ENCODE assay signal across 27 mouse cellular contexts in genomic region chr3:139111877-139112276, GRCm38 (mm10).
"Had no signal": no experiment of that assay in that cellular context is flagged by ENCODE, and none has a peak within 500 bp of the region (broad histone marks: within the 10 kb centered on the region; RNA-seq: fewer than 3 reads in every experiment).

No protein-coding gene starts in this region.

- H3K9me3 ChIP-seq: heart, embryonic 10.5 days; heart, embryonic 12.5 days; hindbrain, embryonic 10.5 days; hindbrain, embryonic 12.5 days; intestine, embryonic 15.5 days; limb, embryonic 13.5 days; limb, embryonic 15.5 days; liver, embryonic 12.5 days had no signal

- ATAC-seq: hindbrain, embryonic 16.5 days; inflammation-experienced regulatory T-cells, adult 6 months; intestine, embryonic 15.5 days; intestine, postnatal 0 days; liver, embryonic 12.5 days had no signal

- H3K4me2 ChIP-seq: heart, embryonic 12.5 days; hindbrain, embryonic 12.5 days; hindbrain, embryonic 14.5 days; intestine, embryonic 15.5 days; limb, embryonic 13.5 days; limb, embryonic 15.5 days; liver, embryonic 12.5 days had no signal

- H3K9ac ChIP-seq: heart, embryonic 12.5 days; hindbrain, embryonic 12.5 days; hindbrain, embryonic 14.5 days; intestine, embryonic 15.5 days; limb, embryonic 13.5 days; limb, embryonic 15.5 days; liver, embryonic 12.5 days; liver, embryonic 14.5 days had no signal

- H3K36me3 ChIP-seq: heart, embryonic 10.5 days; heart, embryonic 12.5 days; hindbrain, embryonic 10.5 days; hindbrain, embryonic 12.5 days; intestine, embryonic 15.5 days; limb, embryonic 13.5 days; limb, embryonic 15.5 days; liver, embryonic 12.5 days had no signal

- DNase-seq: gastrocnemius, adult 2 months; gastrocnemius, postnatal 10 days; gastrocnemius, postnatal 25 days; heart, adult 18-20 months; heart, postnatal 10 days; heart, postnatal 4 days; kidney, adult 18-20 months; kidney, adult 8-10 months; kidney, postnatal 10 days; kidney, postnatal 25 days; kidney, postnatal 4 days; layer of hippocampus, adult 9-11 months; layer of hippocampus, postnatal 36 days; left cerebral cortex, postnatal 4 days had no signal

- H3K27ac ChIP-seq: gastrocnemius, adult 2 months; heart, embryonic 10.5 days; hindbrain, embryonic 10.5 days; hindbrain, embryonic 12.5 days; hindbrain, embryonic 14.5 days; intestine, embryonic 15.5 days; limb, embryonic 13.5 days; limb, embryonic 15.5 days; liver, embryonic 12.5 days; liver, embryonic 14.5 days had no signal

- H3K27me3 ChIP-seq: heart, embryonic 12.5 days; hindbrain, embryonic 12.5 days; intestine, embryonic 15.5 days; limb, embryonic 13.5 days; limb, embryonic 15.5 days; liver, embryonic 12.5 days had no signal

- H3K4me3 ChIP-seq: gastrocnemius, adult 2 months; heart, embryonic 10.5 days; heart, embryonic 12.5 days; hindbrain, embryonic 10.5 days; hindbrain, embryonic 12.5 days; intestine, embryonic 15.5 days; limb, embryonic 13.5 days; limb, embryonic 15.5 days; liver, embryonic 12.5 days had no signal

- H3K4me1 ChIP-seq: heart, embryonic 10.5 days; hindbrain, embryonic 10.5 days; hindbrain, embryonic 12.5 days; intestine, embryonic 15.5 days; limb, embryonic 13.5 days; limb, embryonic 15.5 days; liver, embryonic 12.5 days had no signal
